Mouse (Mus musculus): Measurements from ENCODE around the gene Podnl1. TPM values are rescaled to one million over a fixed set of nuclear protein-coding genes. Genes with fewer than 3 reads are reported as not detected.

The Podnl1 gene
- polyA plus RNA-seq, 1 experiment from 2014 or later, result 1.6 TPM

- 57% methylated on average over 17 of the region's 17 CpGs for WGBS
- Histone ChIP-seq H3K9ac (peak overlapping the region; percentile 52; the same call in 1 of the 2 replicates), H3K4me2 (peak overlapping the region; percentile 27)
Measured at GRCm38 (mm10) chr8:84127202-84127901, 1.6 kb downstream of the Podnl1 start.

DNA sequence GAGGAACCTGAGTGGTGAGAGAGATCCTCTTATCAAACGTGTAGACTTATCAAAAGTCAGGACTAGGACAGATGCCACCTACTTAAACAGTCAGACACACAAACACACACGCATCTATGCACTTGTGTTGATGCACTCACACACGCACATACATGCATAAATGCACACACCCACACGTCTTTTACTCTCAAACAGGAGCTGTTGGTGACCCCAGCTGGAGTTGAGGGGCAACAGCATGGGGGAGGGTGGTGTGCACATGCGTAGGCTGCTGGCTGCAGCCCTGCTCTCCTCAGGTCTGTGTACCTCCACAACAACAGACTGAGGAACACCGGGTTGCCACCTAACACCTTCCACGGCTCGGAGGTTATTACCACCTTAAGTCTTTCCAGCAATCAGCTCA is 2.5 kb downstream of the Podnl1 start:
- H3K4me2 ChIP-seq, result no peak overlapping the region
- 71% methylated on average over 8 of the region's 8 CpGs for WGBS
- H3K36me3 ChIP-seq, result peaks cover 24% of the 10 kb centered on the region

More at GRCm38 (mm10) chr8:84127202-84127901, 1.6 kb downstream of the Podnl1 start:
- H3K4me3 ChIP-seq, result no peak overlapping the region
- peaks cover 30% of the 10 kb centered on the region for H3K4me1 ChIP-seq
- H3K27ac ChIP-seq, result peak overlapping the region; percentile 55; the same call in 1 of the 2 replicates
- no peaks in the 10 kb centered on the region for H3K9me3 ChIP-seq
- ATAC-seq (ENCODE audit: insufficient number of reproducible peaks, insufficient read depth, low FRiP score, low TSS enrichment, low read depth), result peak; percentile 49; the same call in 1 of the 2 replicates
- H3K27me3 ChIP-seq, result peaks cover 3% of the 10 kb centered on the region; the same call in 1 of the 2 replicates
- peaks cover 15% of the 10 kb centered on the region for H3K36me3 ChIP-seq

GRCm38 (mm10) chr8:84130806-84131205 is 5.0 kb downstream of the Podnl1 start:
- Histone ChIP-seq H3K4me1 (peaks cover 29% of the 10 kb centered on the region), H3K9ac (peak overlapping the region; percentile 46), H3K4me3 (no peak overlapping the region), H3K27me3 (peaks cover 3% of the 10 kb centered on the region; the same call in 1 of the 2 replicates), H3K9me3 (no peaks in the 10 kb centered on the region), H3K4me2 (peak overlapping the region; percentile 14; the same call in 1 of the 2 replicates), H3K27ac (no peak overlapping the region), H3K36me3 (peaks cover 49% of the 10 kb centered on the region)
- no peak; the same call in 1 of the 2 replicates for ATAC-seq (ENCODE audit: insufficient number of reproducible peaks, insufficient read depth, low FRiP score, low TSS enrichment, low read depth)
- 39% methylated on average over 30 of the region's 30 CpGs for WGBS

More for the DNA sequence above, 2.5 kb downstream of the Podnl1 start:
- Histone ChIP-seq H3K9me3 (no peaks in the 10 kb centered on the region), H3K9ac (no peak overlapping the region), H3K27ac (no peak overlapping the region), H3K4me1 (peaks cover 30% of the 10 kb centered on the region), H3K27me3 (peaks cover 3% of the 10 kb centered on the region; the same call in 1 of the 2 replicates), H3K4me3 (no peak overlapping the region)
- no peak for ATAC-seq (ENCODE audit: insufficient number of reproducible peaks, insufficient read depth, low FRiP score, low TSS enrichment, low read depth)

DNA sequence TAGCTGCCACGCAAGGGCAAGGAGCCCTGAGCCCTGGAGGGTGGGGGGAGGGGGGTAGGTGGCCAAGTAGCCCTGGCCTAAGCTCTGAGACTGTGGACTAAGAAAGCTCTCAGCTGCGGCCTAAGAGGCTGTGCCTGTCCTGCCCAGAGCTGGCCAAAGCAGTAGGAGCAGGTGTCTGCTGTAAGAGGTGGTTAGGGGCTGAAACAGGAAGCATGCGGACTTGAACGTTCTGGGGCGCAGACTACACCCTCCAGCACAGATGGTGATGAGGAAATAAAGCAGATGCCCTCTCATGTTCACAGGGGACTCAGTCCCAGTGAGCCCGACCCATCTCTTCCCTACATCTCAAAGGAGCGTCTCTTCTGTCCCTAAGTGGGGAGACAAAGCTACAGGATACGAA is 6.4 kb downstream of the Podnl1 start:
- H3K36me3 ChIP-seq, result peaks cover 63% of the 10 kb centered on the region
- no peak overlapping the region for H3K4me3 ChIP-seq
- H3K4me2 ChIP-seq, result no peak overlapping the region
- H3K9ac ChIP-seq, result no peak overlapping the region
- no peak for ATAC-seq (ENCODE audit: insufficient number of reproducible peaks, insufficient read depth, low FRiP score, low TSS enrichment, low read depth)
- 86% methylated on average over 8 of the region's 8 CpGs for WGBS
- no peaks in the 10 kb centered on the region for H3K9me3 ChIP-seq
- no peak overlapping the region for H3K27ac ChIP-seq
- peaks cover 20% of the 10 kb centered on the region for H3K4me1 ChIP-seq
- H3K27me3 ChIP-seq, result peaks cover 3% of the 10 kb centered on the region; the same call in 1 of the 2 replicates

- H3K4me2 ChIP-seq, result no peak overlapping the region
- no peak overlapping the region for H3K27ac ChIP-seq
- H3K9me3 ChIP-seq, result no peaks in the 10 kb centered on the region
- H3K36me3 ChIP-seq, result peaks cover 96% of the 10 kb centered on the region
- no peak overlapping the region for H3K9ac ChIP-seq
- no peaks in the 10 kb centered on the region for H3K4me1 ChIP-seq
- 92% methylated on average over 3 of the region's 3 CpGs for WGBS
- no peaks in the 10 kb centered on the region for H3K27me3 ChIP-seq
- ATAC-seq (ENCODE audit: insufficient number of reproducible peaks, insufficient read depth, low FRiP score, low TSS enrichment, low read depth), result no peak
- H3K4me3 ChIP-seq, result no peak overlapping the region
Measured at GRCm38 (mm10) chr8:84137848-84138247, 12.1 kb downstream of the Podnl1 start.

GRCm38 (mm10) chr8:84140838-84141237 is 15.0 kb downstream of the Podnl1 start:
- H3K36me3 ChIP-seq, result peaks cover 95% of the 10 kb centered on the region
- WGBS, result 87% methylated on average over 4 of the region's 4 CpGs

GRCm38 (mm10) chr8:84144636-84145245 is 19.0 kb downstream of the Podnl1 start:
- Histone ChIP-seq H3K4me1 (peaks cover 23% of the 10 kb centered on the region), H3K9me3 (no peaks in the 10 kb centered on the region), H3K27me3 (no peaks in the 10 kb centered on the region), H3K9ac (no peak overlapping the region), H3K4me2 (no peak overlapping the region), H3K36me3 (peaks cover 62% of the 10 kb centered on the region), H3K4me3 (no peak overlapping the region), H3K27ac (no peak overlapping the region)
- WGBS, result 89% methylated on average over 8 of the region's 8 CpGs
- no peak for ATAC-seq (ENCODE audit: insufficient number of reproducible peaks, insufficient read depth, low FRiP score, low TSS enrichment, low read depth)

More at GRCm38 (mm10) chr8:84140838-84141237, 15.0 kb downstream of the Podnl1 start:
- Histone ChIP-seq H3K4me3 (no peak overlapping the region), H3K9ac (no peak overlapping the region), H3K9me3 (no peaks in the 10 kb centered on the region), H3K27ac (no peak overlapping the region), H3K27me3 (no peaks in the 10 kb centered on the region), H3K4me1 (peaks cover under 1% of the 10 kb centered on the region), H3K4me2 (no peak overlapping the region)
- no peak for ATAC-seq (ENCODE audit: insufficient number of reproducible peaks, insufficient read depth, low FRiP score, low TSS enrichment, low read depth)

- peak overlapping the region; percentile 71; the same call in 1 of the 2 replicates for H3K27ac ChIP-seq
Measured at GRCm38 (mm10) chr8:84147324-84147766, 21.6 kb downstream of the Podnl1 start.

DNA sequence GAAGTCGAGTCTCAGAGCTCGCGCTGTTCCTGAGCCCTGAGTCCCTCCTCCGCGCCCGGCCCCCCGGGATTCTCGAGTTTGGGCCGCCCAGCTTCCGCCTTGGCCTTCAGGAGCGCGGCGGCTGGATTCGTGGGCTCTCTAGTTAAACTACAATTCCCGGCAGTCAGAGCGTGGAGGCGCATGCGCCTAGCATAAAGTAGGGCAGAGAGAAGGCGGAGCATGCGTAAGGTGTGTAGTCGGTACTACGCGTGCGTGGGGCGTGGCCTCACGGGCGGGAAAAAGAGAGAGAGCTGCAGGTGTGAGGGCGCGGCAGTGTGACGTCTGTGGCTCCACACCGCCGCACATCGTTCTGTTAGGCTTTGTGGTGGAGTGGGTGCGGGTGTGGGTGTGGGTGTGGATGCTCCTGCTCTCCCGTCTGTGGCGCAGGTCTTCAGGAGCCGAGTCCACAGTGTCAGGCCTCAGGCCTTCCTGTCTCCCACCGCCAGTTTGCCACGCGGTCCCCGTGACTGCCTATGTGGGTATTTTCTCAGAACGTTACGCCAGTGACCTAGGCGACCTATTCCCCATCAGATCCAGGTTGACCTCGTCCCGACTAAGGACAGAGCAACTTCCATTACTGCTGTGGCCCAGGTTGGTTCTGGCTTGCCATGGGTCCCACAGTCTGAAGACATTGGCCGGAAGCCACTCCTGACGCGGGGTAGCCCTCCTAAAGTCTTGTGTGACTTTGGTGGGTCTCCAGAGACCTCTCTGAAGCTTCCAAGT is 22.2 kb downstream of the Podnl1 start, which contains the start of the genes Cc2d1a and 4930432K21Rik:
Cc2d1a (minus strand) TSS at position 168 of the 762 bp plus-strand sequence.
4930432K21Rik (plus strand) TSS at position 257 of the 762 bp plus-strand sequence.
- H3K27me3 ChIP-seq, result no peaks in the 10 kb centered on the region
- peaks cover 35% of the 10 kb centered on the region for H3K36me3 ChIP-seq
- WGBS, result 17% methylated on average over 49 of the region's 49 CpGs
- peaks cover 23% of the 10 kb centered on the region for H3K4me1 ChIP-seq
- H3K4me2 ChIP-seq, result peak within 1 kb of the TSS; percentile 89
- H3K9me3 ChIP-seq, result no peaks in the 10 kb centered on the region
- peak within 1 kb of the TSS; percentile 94 for H3K9ac ChIP-seq
- H3K4me3 ChIP-seq, result peak within 1 kb of the TSS; percentile 78
- ATAC-seq (ENCODE audit: insufficient number of reproducible peaks, insufficient read depth, low FRiP score, low TSS enrichment, low read depth), result peak; percentile 92
- peak within 1 kb of the TSS; percentile 71; the same call in 1 of the 2 replicates for H3K27ac ChIP-seq

More at GRCm38 (mm10) chr8:84147324-84147766, 21.6 kb downstream of the Podnl1 start:
- 9% methylated on average over 14 of the region's 14 CpGs for WGBS
- 0 out of 2 replicates have a peak, but pooled peaks have one; percentile 12 for ATAC-seq (ENCODE audit: insufficient number of reproducible peaks, insufficient read depth, low FRiP score, low TSS enrichment, low read depth)
- Histone ChIP-seq H3K4me1 (peaks cover 23% of the 10 kb centered on the region), H3K27me3 (no peaks in the 10 kb centered on the region), H3K9ac (peak overlapping the region; percentile 94), H3K4me3 (peak overlapping the region; percentile 78), H3K4me2 (peak overlapping the region; percentile 89), H3K9me3 (no peaks in the 10 kb centered on the region), H3K36me3 (peaks cover 41% of the 10 kb centered on the region)

DNA sequence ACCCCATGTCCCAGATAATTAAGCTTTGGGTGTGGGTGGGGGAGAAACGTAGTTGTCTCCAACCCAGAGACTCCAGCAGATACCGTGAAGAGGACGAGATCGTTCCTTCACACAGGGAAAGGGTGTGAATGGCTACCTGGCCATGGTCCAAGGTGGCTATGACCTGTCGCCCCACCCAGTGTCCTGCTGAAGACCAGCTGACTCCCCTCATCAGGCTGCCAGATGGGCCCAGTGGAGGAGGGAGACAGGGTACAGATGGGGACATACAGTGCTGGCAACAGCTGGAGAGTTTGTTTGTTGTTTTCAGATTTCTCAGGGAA is 22.7 kb downstream of the Podnl1 start:
- WGBS, result 94% methylated on average over 5 of the region's 5 CpGs
- Histone ChIP-seq H3K36me3 (peaks cover 29% of the 10 kb centered on the region), H3K4me1 (peaks cover 23% of the 10 kb centered on the region), H3K4me3 (peak overlapping the region; percentile 78; the same call in 1 of the 2 replicates), H3K27me3 (no peaks in the 10 kb centered on the region), H3K9me3 (no peaks in the 10 kb centered on the region), H3K4me2 (peak overlapping the region; percentile 89), H3K27ac (no peak overlapping the region), H3K9ac (no peak overlapping the region)
- no peak for ATAC-seq (ENCODE audit: insufficient number of reproducible peaks, insufficient read depth, low FRiP score, low TSS enrichment, low read depth)

GRCm38 (mm10) chr8:84149181-84149580 is 23.4 kb downstream of the Podnl1 start:
- ATAC-seq (ENCODE audit: insufficient number of reproducible peaks, insufficient read depth, low FRiP score, low TSS enrichment, low read depth), result no peak
- 62% methylated on average over 3 of the region's 3 CpGs for WGBS
- Histone ChIP-seq H3K4me3 (no peak overlapping the region), H3K36me3 (peaks cover 24% of the 10 kb centered on the region), H3K27ac (no peak overlapping the region), H3K4me2 (no peak overlapping the region), H3K9me3 (no peaks in the 10 kb centered on the region), H3K4me1 (peaks cover 23% of the 10 kb centered on the region), H3K9ac (no peak overlapping the region), H3K27me3 (no peaks in the 10 kb centered on the region)
